Mouse (Mus musculus) cerebellum, adult 2 months (tissue): ENCODE results near the gene Adamts7.

Experiments
- CTCF ChIP-seq: fragments of 200-500 bp; IDR thresholded peaks from 2 replicates; pipeline ENCODE4 v1.5.1; 2011; ENCODE audit warnings: low read depth, mild to moderate bottlenecking, control low read depth, low read length, moderate library complexity, borderline replicate concordance; ENCODE audit not compliant: insufficient read depth
- POLR2A ChIP-seq: fragments of 200-500 bp; IDR thresholded peaks from 2 replicates; pipeline ENCODE4 v1.6.1; 2011; ENCODE audit warnings: low read length, control low read depth, borderline replicate concordance; ENCODE audit not compliant: insufficient read depth

- TF ChIP-seq CTCF (no peak), POLR2A (no peak)
Measured at GRCm38 (mm10) chr9:90128636-90129201, 34.1 kb upstream of the Adamts7 start.
